Mouse (Mus musculus) lung, postnatal 25 days (tissue): ENCODE data around the gene Ptges.
"Not testable (repeated sequence)": the region's sequence is repeated elsewhere in the genome, so short reads cannot be mapped to it uniquely, and the experiment has no call there.

ENCODE experiments used
- DNase-seq: peaks from one replicate; pipeline ENCODE4 v3.0.0; 2022; ENCODE audit warnings: low spot score

Gene Ptges

GRCm38 (mm10) chr2:30927844-30928628 is 1.6 kb downstream of the Ptges start:
- DNase-seq, result peak; percentile 81

- DNase-seq, result peak; percentile 58
Measured at GRCm38 (mm10) chr2:30927151-30927781, 2.4 kb downstream of the Ptges start.

GRCm38 (mm10) chr2:30926381-30926780 is 3.3 kb downstream of the Ptges start:
- no peak for DNase-seq

GRCm38 (mm10) chr2:30925181-30925580 is 4.5 kb downstream of the Ptges start:
- no peak for DNase-seq

GRCm38 (mm10) chr2:30923099-30923498 is 6.6 kb downstream of the Ptges start:
- DNase-seq, result no peak

- peak; percentile 29 for DNase-seq
Measured at GRCm38 (mm10) chr2:30920216-30920615, 9.4 kb downstream of the Ptges start.

- DNase-seq, result no peak
Measured at GRCm38 (mm10) chr2:30918780-30919329, 10.8 kb downstream of the Ptges start.

GRCm38 (mm10) chr2:30918126-30918525 is 11.5 kb downstream of the Ptges start:
- no peak for DNase-seq

GRCm38 (mm10) chr2:30917649-30918048 is 12.0 kb downstream of the Ptges start:
- no peak for DNase-seq

GRCm38 (mm10) chr2:30915933-30916332 is 13.7 kb downstream of the Ptges start:
- not testable (repeated sequence) for DNase-seq

- DNase-seq, result no peak
Measured at GRCm38 (mm10) chr2:30915376-30915775, 14.3 kb downstream of the Ptges start.

- DNase-seq, result no peak
Measured at GRCm38 (mm10) chr2:30914836-30915235, 14.8 kb downstream of the Ptges start.

GRCm38 (mm10) chr2:30913022-30913421 is 16.6 kb downstream of the Ptges start:
- DNase-seq, result no peak

- peak; percentile 84 for DNase-seq
Measured at GRCm38 (mm10) chr2:30912291-30912773, 17.3 kb downstream of the Ptges start.

- no peak for DNase-seq
Measured at GRCm38 (mm10) chr2:30906641-30907040, 23.0 kb downstream of the Ptges start.

- DNase-seq, result no peak
Measured at GRCm38 (mm10) chr2:30905906-30906305, 23.8 kb downstream of the Ptges start.

- no peak for DNase-seq
Measured at GRCm38 (mm10) chr2:30904991-30905390, 24.7 kb downstream of the Ptges start.

GRCm38 (mm10) chr2:30904231-30904630 is 25.4 kb downstream of the Ptges start:
- no peak for DNase-seq

- DNase-seq, result no peak
Measured at GRCm38 (mm10) chr2:30902726-30903722, 26.6 kb downstream of the Ptges start.

GRCm38 (mm10) chr2:30902256-30902655 is 27.4 kb downstream of the Ptges start:
- DNase-seq, result no peak

- DNase-seq, result peak; percentile 40
Measured at GRCm38 (mm10) chr2:30901646-30902160, 28.0 kb downstream of the Ptges start.
